Mouse (Mus musculus) testis, adult 2 months (tissue): ENCODE measurements at regions not wholly inside any gene's neighbourhood (a gene's known extent, or its start where the extent isn't known, plus 50 kb on each side); places are given as distances from the start of the nearest gene placed in this dataset.

Source experiments
- H3K27ac ChIP-seq: fragments of 200-500 bp; 2 replicates; pipeline ENCODE4 v1.5.1; 2012; ENCODE audit warnings: low read depth, low read length; ENCODE audit not compliant: control insufficient read depth, insufficient read depth
- H3K27me3 ChIP-seq: fragments of 200-500 bp; 2 replicates; pipeline ENCODE4 v1.6.1; 2012; ENCODE audit warnings: mild to moderate bottlenecking, low read length, moderate library complexity; ENCODE audit not compliant: control insufficient read depth, insufficient read depth
- H3K36me3 ChIP-seq: fragments of 200-500 bp; 2 replicates; pipeline ENCODE4 v1.6.1; 2012; ENCODE audit warnings: mild to moderate bottlenecking, low read length; ENCODE audit not compliant: control insufficient read depth, insufficient read depth
- H3K4me1 ChIP-seq: fragments of 200-500 bp; 2 replicates; pipeline ENCODE4 v1.6.1; 2012; ENCODE audit warnings: low read length; ENCODE audit not compliant: control insufficient read depth, insufficient read depth
- H3K4me3 ChIP-seq: fragments of 200-500 bp; 2 replicates; pipeline ENCODE4 v1.5.1; 2012; ENCODE audit warnings: low read depth, mild to moderate bottlenecking, low read length, moderate library complexity, mixed read lengths; ENCODE audit not compliant: control insufficient read depth
- CTCF ChIP-seq: fragments of 200-500 bp; IDR thresholded peaks from 2 replicates; pipeline ENCODE4 v1.5.1; 2012; ENCODE audit warnings: low read depth, mild to moderate bottlenecking, inconsistent platforms, low read length, moderate library complexity; ENCODE audit not compliant: control insufficient read depth, insufficient read depth, insufficient replicate concordance
- POLR2A ChIP-seq: fragments of 200-500 bp; IDR thresholded peaks from 2 replicates; pipeline ENCODE4 v1.6.1; 2012; ENCODE audit warnings: low read depth, mild to moderate bottlenecking, inconsistent platforms, low read length, moderate library complexity; ENCODE audit not compliant: control insufficient read depth

DNA sequence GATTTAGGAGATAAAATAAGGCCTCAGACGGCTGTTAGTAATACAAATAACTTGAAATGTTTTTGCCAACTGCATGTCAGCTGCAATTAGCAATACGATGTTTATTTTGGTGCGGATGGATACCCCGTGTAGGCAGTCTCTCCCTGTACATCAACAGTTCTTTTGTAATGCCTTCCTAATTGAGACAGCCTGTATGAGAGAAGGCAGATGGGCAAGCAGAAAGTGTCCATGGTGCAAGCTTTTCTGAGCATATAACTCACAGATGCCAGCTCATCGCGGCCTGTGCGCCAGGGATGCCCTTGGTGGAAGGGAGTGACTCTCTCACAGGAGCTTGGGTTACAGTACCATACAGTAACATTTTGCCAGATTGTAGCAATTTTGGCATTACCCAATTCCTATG lies 220.5 kb downstream of the D3Ertd751e start:
- TF ChIP-seq CTCF (no peak), POLR2A (no peak)
- no peaks in the 10 kb centered on the region for H3K27me3 ChIP-seq
- H3K27ac ChIP-seq, result no peak overlapping the region
- H3K36me3 ChIP-seq, result no peaks in the 10 kb centered on the region
- H3K4me1 ChIP-seq, result no peaks in the 10 kb centered on the region
- no peak overlapping the region for H3K4me3 ChIP-seq

DNA sequence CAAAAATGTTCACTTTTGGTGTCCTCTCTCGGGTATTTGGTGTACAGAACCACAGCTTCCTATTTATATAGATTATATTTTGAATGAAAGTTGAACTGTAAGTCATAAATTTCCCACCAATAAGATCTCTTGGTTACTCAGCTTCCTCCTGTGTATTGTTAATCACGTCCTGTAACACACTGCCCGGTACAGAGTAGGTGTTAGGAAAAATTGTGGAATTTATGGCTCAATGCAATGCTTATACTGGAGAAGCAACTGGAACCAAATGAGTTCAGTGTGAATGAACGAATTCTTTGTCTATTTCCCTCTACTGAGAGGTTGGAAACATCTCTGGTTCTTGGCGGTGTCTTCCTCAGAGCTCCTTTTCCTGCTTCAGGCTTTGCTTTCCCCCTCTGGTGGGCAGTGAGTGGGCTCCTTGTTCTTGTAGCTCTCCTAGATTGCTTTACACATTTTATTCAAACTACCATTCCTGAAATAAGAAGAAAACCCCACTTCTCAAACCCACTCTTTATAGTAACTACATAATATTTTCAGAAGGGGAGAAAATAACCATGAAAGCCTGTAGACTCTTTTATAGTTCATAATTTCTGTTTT lies 264.4 kb downstream of the D3Ertd751e start:
- H3K4me3 ChIP-seq, result no peak overlapping the region
- H3K36me3 ChIP-seq, result no peaks in the 10 kb centered on the region

DNA sequence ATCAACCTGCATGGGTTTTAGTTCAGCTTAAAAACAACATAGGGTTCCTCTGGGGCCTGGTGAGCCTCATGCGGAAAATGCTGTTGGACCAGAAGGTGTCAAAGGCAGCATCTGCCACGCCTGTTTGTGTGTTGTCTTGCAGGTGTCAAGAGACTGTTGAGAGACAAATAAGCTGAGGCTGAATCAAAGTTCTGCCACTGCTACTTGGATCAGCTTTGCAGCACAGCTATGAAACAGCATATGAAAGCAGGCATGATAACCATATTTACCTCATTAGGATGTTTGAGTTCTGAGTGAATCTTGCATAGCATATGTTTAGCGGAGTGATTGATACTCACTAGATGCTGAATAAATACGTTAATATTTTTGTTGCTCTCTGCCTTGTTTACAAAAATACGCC lies 280.8 kb downstream of the D3Ertd751e start:
- TF ChIP-seq CTCF, result no peak
- no peak for TF ChIP-seq POLR2A
- H3K4me3 ChIP-seq, result no peak overlapping the region

More for the DNA sequence above, 264.4 kb downstream of the D3Ertd751e start:
- H3K4me1 ChIP-seq, result no peaks in the 10 kb centered on the region
- no peak overlapping the region for H3K27ac ChIP-seq
- TF ChIP-seq POLR2A (no peak), CTCF (no peak)
- H3K27me3 ChIP-seq, result no peaks in the 10 kb centered on the region

DNA sequence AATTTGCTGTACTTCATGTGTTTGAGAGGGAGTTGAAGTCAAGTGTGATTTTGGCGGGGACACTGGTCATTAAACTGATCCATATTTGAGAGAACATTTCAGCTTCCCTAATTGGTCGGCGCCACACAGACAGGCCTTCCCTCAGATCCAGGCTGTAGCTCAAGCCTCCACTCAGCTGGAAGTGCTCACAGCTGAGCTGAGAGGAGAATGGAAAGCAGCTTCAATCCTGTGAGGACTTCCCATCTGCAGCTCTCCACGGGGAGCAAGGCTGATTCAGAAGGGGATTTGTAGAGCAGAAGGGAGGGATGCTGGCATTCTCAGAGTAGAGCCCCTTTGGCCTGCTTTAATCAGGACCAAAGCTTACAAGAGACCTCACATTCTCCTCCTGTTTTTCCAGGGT lies 297.2 kb downstream of the D3Ertd751e start:
- TF ChIP-seq POLR2A (no peak), CTCF (no peak)
- H3K36me3 ChIP-seq, result no peaks in the 10 kb centered on the region
- no peaks in the 10 kb centered on the region for H3K27me3 ChIP-seq
- H3K27ac ChIP-seq, result no peak overlapping the region
- no peak overlapping the region for H3K4me3 ChIP-seq
- no peaks in the 10 kb centered on the region for H3K4me1 ChIP-seq

More for the DNA sequence above, 280.8 kb downstream of the D3Ertd751e start:
- Histone ChIP-seq H3K27ac (no peak overlapping the region), H3K36me3 (no peaks in the 10 kb centered on the region), H3K4me1 (no peaks in the 10 kb centered on the region), H3K27me3 (no peaks in the 10 kb centered on the region)

DNA sequence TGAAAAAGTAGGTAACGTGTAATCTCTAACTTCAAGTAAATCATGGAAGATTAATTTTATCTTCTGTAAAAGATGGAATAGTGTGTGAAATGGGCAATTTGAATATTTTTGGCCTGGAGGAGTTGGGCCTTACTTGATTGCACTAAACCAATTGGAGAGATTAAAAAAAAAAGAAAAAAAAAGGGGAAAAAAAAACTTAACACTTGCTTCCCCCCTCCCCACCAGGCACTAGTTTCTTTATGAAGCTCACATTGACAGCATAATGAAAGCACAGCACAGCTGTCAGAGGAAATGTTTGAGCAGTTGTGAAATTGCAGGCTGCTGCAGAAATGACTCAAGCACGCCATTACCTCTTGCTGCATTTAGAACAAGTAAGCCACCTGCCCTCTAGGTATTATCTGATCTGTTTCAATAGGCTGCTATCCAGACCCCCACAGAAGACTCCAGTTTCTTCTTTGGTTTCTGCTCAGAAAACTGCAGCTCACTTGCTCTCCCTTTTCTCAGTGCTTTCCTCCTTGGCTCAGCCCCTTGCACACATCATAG lies 297.9 kb downstream of the D3Ertd751e start:
- Histone ChIP-seq H3K27me3 (no peaks in the 10 kb centered on the region), H3K4me1 (no peaks in the 10 kb centered on the region), H3K36me3 (no peaks in the 10 kb centered on the region), H3K4me3 (no peak overlapping the region), H3K27ac (no peak overlapping the region)
- TF ChIP-seq POLR2A (no peak), CTCF (no peak)

DNA sequence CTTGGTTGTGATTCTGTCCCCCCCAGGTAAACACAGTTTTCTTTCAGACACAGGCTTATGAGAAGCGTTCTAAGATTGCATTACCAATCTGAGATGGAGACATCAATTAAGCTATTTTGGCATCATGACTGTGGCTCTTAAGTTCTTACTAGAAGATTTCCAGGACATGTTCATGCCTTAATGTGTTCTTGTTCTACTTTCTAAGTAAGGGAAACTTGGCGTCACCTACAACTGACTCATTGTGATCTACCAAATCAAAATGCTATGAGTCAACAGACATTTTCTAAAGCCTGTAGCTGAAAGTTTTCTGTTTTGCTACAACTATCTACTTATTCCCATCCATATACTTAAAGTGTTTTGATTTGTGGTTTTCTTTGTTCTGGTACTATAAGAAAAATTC lies 298.5 kb downstream of the D3Ertd751e start:
- no peak overlapping the region for H3K27ac ChIP-seq
- H3K27me3 ChIP-seq, result no peaks in the 10 kb centered on the region
- H3K36me3 ChIP-seq, result no peaks in the 10 kb centered on the region
- TF ChIP-seq CTCF (no peak), POLR2A (no peak)
- no peaks in the 10 kb centered on the region for H3K4me1 ChIP-seq
- H3K4me3 ChIP-seq, result no peak overlapping the region

DNA sequence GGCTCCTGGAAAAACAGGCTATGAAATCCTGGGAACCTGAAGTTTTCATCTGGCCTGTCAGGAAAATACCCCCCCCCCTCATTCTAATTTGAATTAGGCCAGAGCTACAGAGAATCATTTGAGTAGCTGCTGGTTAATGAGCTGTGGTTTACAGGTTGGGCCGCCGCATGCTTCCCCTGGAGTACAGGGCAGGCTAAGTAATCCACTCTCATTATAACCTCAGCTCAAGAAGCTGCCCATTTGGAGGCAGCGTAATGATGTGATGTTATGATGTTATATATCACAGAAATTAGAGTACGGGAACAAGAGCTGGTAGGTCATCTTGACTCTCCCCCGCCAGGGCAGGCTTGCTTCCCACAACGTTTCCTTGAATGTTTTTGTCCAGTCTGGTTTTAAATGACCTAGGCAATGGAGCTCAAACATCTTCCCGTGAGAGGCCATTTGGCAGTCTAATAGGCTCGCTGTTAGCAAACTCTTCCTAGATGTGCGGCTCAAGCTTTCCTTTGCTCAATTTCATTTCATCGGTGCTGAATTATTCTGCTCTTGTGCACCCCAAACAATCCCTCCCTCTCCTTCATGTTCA lies 315.0 kb downstream of the D3Ertd751e start:
- Histone ChIP-seq H3K36me3 (no peaks in the 10 kb centered on the region), H3K27ac (no peak overlapping the region), H3K4me1 (no peaks in the 10 kb centered on the region; the same call in 1 of the 2 replicates), H3K27me3 (no peaks in the 10 kb centered on the region), H3K4me3 (no peak overlapping the region)
- no peak for TF ChIP-seq POLR2A
- no peak for TF ChIP-seq CTCF
